Comparison of ENCODE assay signal across 8 mouse cellular contexts in genomic region chr17:35918276-35919059, GRCm38 (mm10). TPM values are rescaled to one million over a fixed set of nuclear protein-coding genes. Genes with fewer than 3 reads are reported as not detected.
DNase-seq lines count a peak whose midpoint lies in the region; ATAC-seq and TF ChIP-seq lines count a peak whose summit lies in the region.

No protein-coding gene starts in this region.

- WGBS in heart, embryonic 11.5 days (ENCODE audit: insufficient replicate concordance), result under 1% methylated on average over 11 of the region's 11 CpGs
- WGBS in kidney, postnatal 0 days, result 0% methylated on average over 11 of the region's 11 CpGs
- WGBS in stomach, embryonic 14.5 days, result under 1% methylated on average over 11 of the region's 11 CpGs

- H3K27me3 ChIP-seq in heart, embryonic 11.5 days (ENCODE audit: control insufficient read depth, insufficient read depth, low read length), result no peaks in the 10 kb centered on the region
- no peaks in the 10 kb centered on the region for H3K27me3 ChIP-seq in kidney, postnatal 0 days (ENCODE audit: insufficient read depth, low read length)
- H3K27me3 ChIP-seq in stomach, embryonic 14.5 days (ENCODE audit: control insufficient read depth, insufficient read depth, low read length), result no peaks in the 10 kb centered on the region

- no peaks in the 10 kb centered on the region for H3K36me3 ChIP-seq in heart, embryonic 11.5 days (ENCODE audit: control insufficient read depth, insufficient read depth, low read length)
- H3K36me3 ChIP-seq in kidney, postnatal 0 days (ENCODE audit: insufficient read depth, low read length), result peaks cover 9% of the 10 kb centered on the region; the same call in 1 of the 2 replicates
- H3K36me3 ChIP-seq in stomach, embryonic 14.5 days (ENCODE audit: control insufficient read depth, insufficient read depth, low read length), result peaks cover 17% of the 10 kb centered on the region

- peak; percentile 60 for DNase-seq in 3134 (ENCODE audit: extremely low read depth, insufficient read length, low spot score)
- peak; percentile 37 to 51 for DNase-seq in CD8-positive naive resting alpha-beta T cell, adult 2 months (ENCODE audit: low read depth in 2 of 2, low spot score in 2 of 2)
- peak; percentile 72 to 82 for DNase-seq in cerebellum, postnatal 10 days
- DNase-seq in kidney, postnatal 0 days (ENCODE audit: low spot score), result peak; percentile 83
- peak; percentile 53 to 67 for DNase-seq in lung, postnatal 4 days
- no peak for DNase-seq in frontal cortex, postnatal 25 days (ENCODE audit: low spot score in 2 of 2)

- no peak for ATAC-seq in heart, embryonic 11.5 days (replicated peaks; ENCODE audit: insufficient number of reproducible peaks, low FRiP score, low TSS enrichment)
- no peak for ATAC-seq in kidney, postnatal 0 days (replicated peaks; ENCODE audit: low FRiP score, low read depth)
- no peak for ATAC-seq in stomach, embryonic 14.5 days (ENCODE audit: insufficient number of reproducible peaks, insufficient read depth, low FRiP score, low read depth)

- H3K9me3 ChIP-seq in heart, embryonic 11.5 days (replicated peaks; ENCODE audit: control insufficient read depth, low read length), result no peaks in the 10 kb centered on the region
- H3K9me3 ChIP-seq in kidney, postnatal 0 days (replicated peaks; ENCODE audit: low read length), result no peaks in the 10 kb centered on the region
- H3K9me3 ChIP-seq in stomach, embryonic 14.5 days (ENCODE audit: control insufficient read depth, low read depth, low read length), result no peaks in the 10 kb centered on the region

- no peak for TF ChIP-seq CTCF in kidney, postnatal 0 days (IDR thresholded peaks at IDR 0.05; ENCODE audit: low read depth)

- H3K27ac ChIP-seq in heart, embryonic 11.5 days (ENCODE audit: low read depth, low read length), result peak overlapping the region; percentile 93
- peak overlapping the region; percentile 98 for H3K27ac ChIP-seq in kidney, postnatal 0 days
- H3K27ac ChIP-seq in stomach, embryonic 14.5 days (ENCODE audit: low read length), result peak overlapping the region; percentile 97

- H3K9ac ChIP-seq in heart, embryonic 11.5 days (ENCODE audit: low read depth, low read length), result peak overlapping the region; percentile 99
- peak overlapping the region; percentile 96 for H3K9ac ChIP-seq in kidney, postnatal 0 days (ENCODE audit: low read depth, low read length)
- H3K9ac ChIP-seq in stomach, embryonic 14.5 days (replicated peaks; ENCODE audit: low read depth, low read length), result peak overlapping the region; percentile 98

- peaks cover 15% of the 10 kb centered on the region for H3K4me1 ChIP-seq in heart, embryonic 11.5 days (ENCODE audit: control insufficient read depth, insufficient read depth, low read length)
- peaks cover 22% of the 10 kb centered on the region; the same call in 1 of the 2 replicates for H3K4me1 ChIP-seq in kidney, postnatal 0 days (replicated peaks; ENCODE audit: insufficient read depth, low read length)
- H3K4me1 ChIP-seq in stomach, embryonic 14.5 days (ENCODE audit: control insufficient read depth, insufficient read depth, low read length), result peaks cover 16% of the 10 kb centered on the region; the same call in 1 of the 2 replicates

- peak overlapping the region; percentile 98 for H3K4me2 ChIP-seq in heart, embryonic 11.5 days
- H3K4me2 ChIP-seq in kidney, postnatal 0 days (ENCODE audit: low read length), result peak overlapping the region; percentile 65
- peak overlapping the region; percentile 94 for H3K4me2 ChIP-seq in stomach, embryonic 14.5 days (replicated peaks; ENCODE audit: low read depth, low read length)

- peak overlapping the region; percentile 86 for H3K4me3 ChIP-seq in heart, embryonic 11.5 days (ENCODE audit: low read depth, low read length)
- peak overlapping the region; percentile 66 for H3K4me3 ChIP-seq in kidney, postnatal 0 days (replicated peaks; ENCODE audit: low read depth, low read length)
- peak overlapping the region; percentile 90 for H3K4me3 ChIP-seq in stomach, embryonic 14.5 days (ENCODE audit: low read depth, low read length)

RNA-seq across cellular contexts. Expression of gene Ppp1r10, which starts 2.2 kb away (rescaled TPM):
- polyA plus RNA-seq in heart, embryonic 11.5 days (2014; fragmentation: Nextera tagmentation; extraction: Ambion mirVana), result 26.9 and 27.2 TPM in 2 replicates
- 28.8 and 29.7 TPM in 2 replicates for polyA plus RNA-seq in kidney, postnatal 0 days (2015; fragmentation: Nextera tagmentation; extraction: Ambion mirVana)
- polyA plus RNA-seq in stomach, embryonic 14.5 days (2014; fragmentation: Nextera tagmentation; extraction: Ambion mirVana), result 32.6 and 35.4 TPM in 2 replicates

RNA-seq across cellular contexts. Expression of gene Mrps18b, which starts 2.3 kb away (rescaled TPM):
- polyA plus RNA-seq in heart, embryonic 11.5 days (2014; fragmentation: Nextera tagmentation; extraction: Ambion mirVana), result 77.7 and 83.9 TPM in 2 replicates
- polyA plus RNA-seq in kidney, postnatal 0 days (2015; fragmentation: Nextera tagmentation; extraction: Ambion mirVana), result 88.4 and 94.7 TPM in 2 replicates
- polyA plus RNA-seq in stomach, embryonic 14.5 days (2014; fragmentation: Nextera tagmentation; extraction: Ambion mirVana), result 72.2 and 83.6 TPM in 2 replicates

RNA-seq across cellular contexts. Expression of gene Atat1, which starts 8.6 kb away (rescaled TPM):
- polyA plus RNA-seq in heart, embryonic 11.5 days (2014; fragmentation: Nextera tagmentation; extraction: Ambion mirVana), result 64.0 and 65.4 TPM in 2 replicates
- polyA plus RNA-seq in kidney, postnatal 0 days (2015; fragmentation: Nextera tagmentation; extraction: Ambion mirVana), result 28.4 and 36.9 TPM in 2 replicates
- 84.1 and 98.6 TPM in 2 replicates for polyA plus RNA-seq in stomach, embryonic 14.5 days (2014; fragmentation: Nextera tagmentation; extraction: Ambion mirVana)

RNA-seq across cellular contexts. Expression of gene 2310061I04Rik, which starts 21.2 kb away (rescaled TPM):
- polyA plus RNA-seq in heart, embryonic 11.5 days (2014; fragmentation: Nextera tagmentation; extraction: Ambion mirVana), result 22.2 and 26.7 TPM in 2 replicates
- 36.6 and 39.1 TPM in 2 replicates for polyA plus RNA-seq in kidney, postnatal 0 days (2015; fragmentation: Nextera tagmentation; extraction: Ambion mirVana)
- polyA plus RNA-seq in stomach, embryonic 14.5 days (2014; fragmentation: Nextera tagmentation; extraction: Ambion mirVana), result 26.7 and 29.8 TPM in 2 replicates

RNA-seq across cellular contexts. Expression of gene Dhx16, which starts 38.8 kb away (rescaled TPM):
- 23.8 and 25.9 TPM in 2 replicates for polyA plus RNA-seq in heart, embryonic 11.5 days (2014; fragmentation: Nextera tagmentation; extraction: Ambion mirVana)
- 29.2 and 33.3 TPM in 2 replicates for polyA plus RNA-seq in kidney, postnatal 0 days (2015; fragmentation: Nextera tagmentation; extraction: Ambion mirVana)
- polyA plus RNA-seq in stomach, embryonic 14.5 days (2014; fragmentation: Nextera tagmentation; extraction: Ambion mirVana), result 34.0 and 38.0 TPM in 2 replicates

Comparison
In these comparisons a context has a peak if more than half of its experiments do, and no peak if none do; other contexts are left out.
1. DNase-seq: peak in 3134 (single experiment), CD8-positive naive resting alpha-beta T cell, adult 2 months (2 of 2), cerebellum, postnatal 10 days (2 of 2), kidney, postnatal 0 days (single experiment) and lung, postnatal 4 days (2 of 2); none in frontal cortex, postnatal 25 days (0 of 2).
2. Peak in every context shown above with its lines, with median percentiles within 50 percentile points of each other: H3K27ac ChIP-seq, H3K4me2 ChIP-seq, H3K4me3 ChIP-seq and H3K9ac ChIP-seq.